Mouse (Mus musculus) retina, postnatal 1 day (tissue): ENCODE results near the gene Pcdh15.

Experiments
- DNase-seq: peaks from one replicate; pipeline ENCODE4 v3.0.0-alpha.2; 2012

The Pcdh15 gene

GRCm38 (mm10) chr10:74339247-74340160 lies 1240.4 kb downstream of the Pcdh15 start:
- no peak for DNase-seq

DNA sequence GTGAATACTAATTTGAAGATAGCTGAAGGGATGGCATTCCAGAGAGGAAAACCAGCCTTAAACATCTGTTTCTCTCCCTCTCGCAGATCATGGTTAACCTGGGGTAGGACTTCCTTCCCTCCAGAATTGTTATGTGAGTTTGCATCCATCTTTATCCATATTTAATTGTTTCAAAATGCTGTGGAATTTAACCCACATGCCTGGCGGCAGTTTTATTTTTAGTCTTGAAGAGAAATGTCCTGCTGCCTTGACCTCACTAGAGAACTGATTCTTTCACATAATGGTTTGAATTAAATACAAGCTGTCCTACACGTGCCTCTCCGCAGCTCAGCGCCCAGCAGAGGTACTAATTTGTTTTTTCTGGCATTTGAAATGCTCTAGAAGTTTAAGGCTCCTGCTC lies 1260.4 kb downstream of the Pcdh15 start:
- no peak for DNase-seq

- DNase-seq: no peak
Observed at GRCm38 (mm10) chr10:74378697-74379096, 1279.6 kb downstream of the Pcdh15 start.

DNA sequence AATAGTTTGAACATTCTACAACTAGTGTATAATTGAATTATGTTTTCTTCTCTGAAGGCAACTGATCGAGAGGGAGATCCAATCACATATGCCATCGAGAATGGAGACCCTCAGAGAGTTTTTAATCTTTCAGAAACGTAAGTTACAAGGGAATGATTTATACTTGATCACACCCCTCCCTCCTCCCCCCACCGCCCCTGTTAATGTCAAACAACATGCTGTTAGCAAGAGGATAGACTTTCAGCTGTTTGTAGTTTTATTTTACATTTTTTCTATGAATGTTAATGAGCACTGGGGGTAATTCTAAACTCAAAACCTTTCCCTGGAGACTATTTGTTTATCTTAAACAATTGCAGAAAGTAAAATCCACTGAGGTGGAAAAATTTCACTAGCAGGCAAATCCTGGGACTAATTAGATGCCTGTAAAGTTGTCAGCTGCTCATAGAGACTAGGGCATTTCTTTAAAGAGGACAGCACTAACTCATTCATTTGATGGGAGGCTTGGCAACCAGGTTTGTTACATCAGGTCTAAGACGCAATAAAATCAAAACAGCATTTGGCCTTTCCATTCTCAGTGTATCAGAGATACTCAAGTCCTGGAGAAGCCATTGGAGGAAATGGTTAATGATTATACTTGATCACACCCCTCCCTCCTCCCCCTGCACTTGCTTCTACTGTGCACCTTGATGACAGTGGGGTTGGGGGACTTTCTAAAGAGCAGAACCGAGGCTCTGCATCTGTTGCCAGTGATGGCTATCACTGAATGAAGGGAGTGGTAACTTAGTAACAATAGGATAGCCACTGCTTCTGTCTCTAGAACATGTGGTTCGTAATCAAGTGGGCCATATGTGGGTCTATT lies 1280.4 kb downstream of the Pcdh15 start:
- peak; percentile 41 for DNase-seq

DNA sequence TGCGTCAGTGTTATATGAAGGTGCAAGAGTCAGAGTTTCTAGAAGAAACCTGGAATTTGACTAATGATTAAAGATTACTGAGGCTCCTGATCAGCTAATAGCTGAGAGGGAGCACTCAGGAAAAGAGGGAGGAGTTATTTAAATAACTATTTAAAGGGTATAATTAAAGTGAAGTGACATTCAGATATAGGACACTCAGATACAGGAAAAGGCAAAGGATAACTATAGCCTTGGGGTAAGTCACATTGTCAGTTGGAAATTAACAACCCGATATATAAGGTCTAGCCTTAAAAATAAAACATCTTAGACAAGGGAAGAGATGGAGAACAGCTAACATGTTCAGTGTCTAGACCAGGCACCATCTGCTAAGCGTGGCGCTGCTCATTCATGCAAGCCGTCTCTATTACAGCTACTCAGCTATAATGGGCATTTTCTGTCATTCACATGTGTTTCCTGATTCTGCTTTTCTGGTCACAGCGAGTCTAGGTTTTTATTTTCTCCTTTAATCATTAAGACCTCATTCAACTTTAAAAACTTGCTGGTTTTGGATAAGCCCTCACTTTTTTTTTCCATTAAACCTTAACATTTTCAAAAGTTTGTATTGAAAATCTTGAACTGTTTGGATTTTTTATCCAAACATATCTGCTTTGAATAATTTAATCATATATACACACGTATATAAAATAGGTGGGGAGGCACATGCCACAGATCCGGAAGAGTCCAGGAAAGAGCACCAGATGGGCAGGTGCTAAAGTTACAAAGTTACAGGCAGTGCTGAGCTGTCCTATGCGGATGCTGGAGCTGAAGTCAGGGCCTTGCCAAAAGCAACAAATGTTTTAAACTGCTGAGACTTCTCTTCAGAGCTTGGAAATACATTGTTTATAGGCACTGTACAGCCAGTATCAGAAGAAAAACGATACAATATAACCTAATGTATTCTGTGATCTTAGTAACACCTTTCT lies 1288.7 kb downstream of the Pcdh15 start:
- peak; percentile 45 for DNase-seq

DNA sequence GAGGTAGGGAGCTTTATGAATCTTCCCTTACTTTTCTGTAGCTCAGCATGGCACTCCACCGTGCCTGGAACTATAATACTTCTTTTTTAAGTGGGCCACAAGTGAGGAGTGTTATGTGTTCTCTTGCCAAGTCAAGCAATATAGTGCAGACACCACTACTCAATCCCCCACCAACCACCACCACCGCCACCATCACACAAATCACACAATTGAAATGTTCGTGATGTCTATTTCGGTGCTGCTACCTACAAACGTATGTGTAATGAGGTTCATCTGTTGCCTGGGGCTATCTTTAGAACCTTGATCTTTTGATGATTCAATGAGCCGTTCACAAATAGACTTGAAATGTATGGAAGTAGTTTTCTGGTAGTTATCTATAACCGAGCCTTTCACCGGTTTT lies 1304.0 kb downstream of the Pcdh15 start:
- no peak for DNase-seq

DNA sequence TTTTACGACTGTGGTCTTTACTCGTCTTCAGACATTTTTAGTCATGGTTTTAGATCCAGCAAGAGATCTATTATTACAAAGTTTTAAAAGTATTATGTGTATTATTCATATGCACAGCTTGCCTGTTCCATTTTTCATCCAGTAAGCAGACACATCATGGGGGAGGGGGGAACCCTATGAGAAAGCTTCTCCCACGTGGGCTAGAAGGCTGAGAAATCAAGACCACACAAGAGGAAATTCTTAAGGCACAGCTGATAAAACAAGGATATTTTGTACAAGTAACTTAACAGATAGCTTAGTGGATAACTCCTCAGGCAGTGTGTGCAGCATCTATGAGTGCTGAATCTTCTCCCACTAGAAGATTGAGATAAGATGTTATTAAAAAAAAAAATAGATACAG lies 1314.9 kb downstream of the Pcdh15 start:
- DNase-seq: no peak

GRCm38 (mm10) chr10:74414945-74415344 lies 1315.8 kb downstream of the Pcdh15 start:
- DNase-seq: no peak

DNA sequence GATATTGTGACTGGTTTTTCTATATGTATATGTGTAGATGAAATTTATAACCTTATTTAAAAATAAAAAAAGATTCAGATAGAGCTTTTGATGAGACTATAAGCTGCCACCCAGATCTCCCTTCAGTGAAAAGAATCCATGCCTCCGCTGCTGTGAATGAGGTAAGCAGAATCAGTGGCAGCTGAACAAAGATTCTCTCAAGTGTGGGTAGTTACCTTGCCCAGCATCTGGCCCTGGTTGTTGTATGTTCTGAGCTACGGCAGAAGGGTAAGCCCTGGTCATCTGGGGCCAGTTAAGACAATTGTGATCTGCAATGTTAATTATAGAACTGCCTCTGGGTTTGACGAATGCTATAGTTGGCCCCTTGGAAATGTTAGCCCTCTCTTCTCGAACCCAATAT lies 1316.2 kb downstream of the Pcdh15 start:
- no peak for DNase-seq

- no peak for DNase-seq
Observed at GRCm38 (mm10) chr10:74415949-74416348, 1316.8 kb downstream of the Pcdh15 start.

- peak; percentile 8 for DNase-seq
Observed at GRCm38 (mm10) chr10:74450069-74450468, 1350.9 kb downstream of the Pcdh15 start.

- DNase-seq: peak; percentile 45
Observed at GRCm38 (mm10) chr10:74463972-74464371, 1364.8 kb downstream of the Pcdh15 start.

- no peak for DNase-seq
Observed at GRCm38 (mm10) chr10:74480779-74481178, 1381.6 kb downstream of the Pcdh15 start.

- DNase-seq: peak; percentile 16
Observed at GRCm38 (mm10) chr10:74512315-74512714, 1413.2 kb downstream of the Pcdh15 start.

- DNase-seq: no peak
Observed at GRCm38 (mm10) chr10:74513743-74514142, 1414.6 kb downstream of the Pcdh15 start.

DNA sequence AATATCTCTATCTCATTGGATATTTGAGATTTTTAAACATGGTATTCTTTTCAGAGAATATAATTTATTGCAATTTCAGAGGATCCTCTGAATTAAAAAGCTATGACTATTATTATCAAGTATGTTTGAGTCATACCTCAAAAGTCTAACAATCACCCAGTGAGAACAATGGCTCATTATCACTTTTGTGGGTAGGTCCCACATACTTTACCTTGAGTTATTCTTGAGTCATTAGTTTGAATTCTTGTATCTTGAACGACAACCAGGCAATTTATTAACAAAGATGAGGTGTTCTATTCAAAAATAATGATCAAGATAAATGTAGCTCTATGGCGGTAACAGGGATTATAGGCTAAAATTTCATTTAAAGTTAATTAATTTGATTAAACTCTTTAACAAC lies 1439.2 kb downstream of the Pcdh15 start:
- no peak for DNase-seq

DNA sequence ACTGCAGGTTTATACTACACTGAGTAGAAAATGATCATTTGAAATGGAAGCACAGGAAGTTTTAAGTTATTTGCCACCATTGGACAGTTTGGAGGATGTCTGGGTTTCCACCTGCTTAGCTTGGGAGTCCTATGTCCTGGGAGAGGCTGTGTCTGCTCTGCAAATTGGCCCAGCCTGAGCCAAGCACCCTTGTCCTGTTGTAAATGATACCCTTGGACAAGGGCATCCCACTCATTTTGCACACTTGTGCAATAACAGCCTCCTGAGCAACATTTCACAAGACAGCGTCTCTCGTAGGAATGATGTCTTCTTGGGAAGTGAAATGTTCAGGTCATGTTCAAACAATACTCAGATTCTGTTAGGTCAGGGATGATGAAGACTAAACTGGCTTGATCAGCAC lies 1456.2 kb downstream of the Pcdh15 start:
- no peak for DNase-seq

GRCm38 (mm10) chr10:74569603-74570002 lies 1470.5 kb downstream of the Pcdh15 start:
- DNase-seq: no peak

- no peak for DNase-seq
Observed at GRCm38 (mm10) chr10:74579924-74580323, 1480.8 kb downstream of the Pcdh15 start.

GRCm38 (mm10) chr10:74591799-74592198 lies 1492.7 kb downstream of the Pcdh15 start:
- no peak for DNase-seq

DNA sequence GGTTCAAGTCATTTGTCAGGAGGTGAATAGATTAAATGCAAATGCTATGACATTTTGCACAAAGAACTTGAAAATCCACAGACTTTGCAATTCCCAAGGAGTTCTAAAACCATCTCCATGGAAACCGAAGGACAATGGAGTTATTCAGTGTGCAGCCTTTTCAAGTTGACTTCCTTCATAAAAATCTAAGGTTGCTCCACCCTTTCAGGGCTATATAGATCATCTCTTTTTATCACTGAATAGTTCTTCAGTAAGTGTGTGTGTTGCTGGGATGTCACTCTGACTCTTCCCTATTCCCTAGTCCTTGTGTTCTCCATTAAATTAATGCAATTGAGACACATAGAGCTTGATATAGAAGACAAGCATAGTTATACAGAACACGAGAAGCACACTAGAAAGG lies 1508.5 kb downstream of the Pcdh15 start:
- no peak for DNase-seq

GRCm38 (mm10) chr10:74621837-74622236 lies 1522.7 kb downstream of the Pcdh15 start:
- peak; percentile 9 for DNase-seq

- DNase-seq: no peak
Observed at GRCm38 (mm10) chr10:74625715-74626114, 1526.6 kb downstream of the Pcdh15 start.
